Mouse (Mus musculus): ENCODE measurements around the gene Bpifb5.

DNA sequence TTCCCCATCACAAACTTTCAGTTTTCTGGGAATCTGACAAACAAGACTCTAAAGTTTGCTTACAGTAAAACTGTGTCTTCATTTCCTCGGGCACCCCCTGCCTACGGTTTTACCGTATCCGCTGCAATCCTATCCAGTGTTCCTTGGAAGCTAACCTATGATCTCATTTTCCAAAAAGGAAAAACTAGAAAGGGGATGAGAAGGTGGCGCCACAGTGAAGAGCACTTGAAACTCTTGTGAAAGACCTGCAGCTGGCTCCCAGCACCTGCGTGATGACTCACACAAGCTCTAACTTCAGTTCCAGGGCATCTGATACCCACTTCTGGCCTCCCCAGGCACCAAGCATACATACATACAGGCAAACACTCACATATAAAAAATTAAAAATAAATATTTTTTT is 38.2 kb upstream of the Bpifb5 start:
- no peak for TF ChIP-seq POLR2A (IDR thresholded peaks at IDR 0.05; ENCODE audit: borderline replicate concordance, insufficient read depth, low read length)
- TF ChIP-seq CTCF (IDR thresholded peaks at IDR 0.05; ENCODE audit: borderline replicate concordance, insufficient read depth, low read depth, low read length) = no peak
